Mouse (Mus musculus) olfactory bulb, adult 2 months (tissue): ENCODE measurements around the gene Gm49391. TPM values are rescaled to one million over a fixed set of nuclear protein-coding genes. Genes with fewer than 3 reads are reported as not detected.
"Not testable (repeated sequence)": the region's sequence is repeated elsewhere in the genome, so short reads cannot be mapped to it uniquely, and the experiment has no call there.

Source experiments
- H3K27ac ChIP-seq: fragments of 200-500 bp; 2 replicates; pipeline ENCODE4 v1.5.1; 2012; ENCODE audit warnings: low read depth, low read length; ENCODE audit not compliant: insufficient read depth
- H3K4me1 ChIP-seq: fragments of 200-500 bp; 2 replicates; pipeline ENCODE4 v1.6.1; 2012; ENCODE audit warnings: low read length; ENCODE audit not compliant: control insufficient read depth, insufficient read depth
- H3K4me3 ChIP-seq: fragments of 200-500 bp; 2 replicates; pipeline ENCODE4 v1.5.1; 2012; ENCODE audit warnings: mild to moderate bottlenecking, low read depth, low read length, moderate library complexity; ENCODE audit not compliant: insufficient read depth
- CTCF ChIP-seq: fragments of 200-500 bp; IDR thresholded peaks from 2 replicates; pipeline ENCODE4 v1.5.1; 2012; ENCODE audit warnings: low read depth, mild to moderate bottlenecking, low read length, moderate library complexity; ENCODE audit not compliant: insufficient read depth
- POLR2A ChIP-seq: fragments of 200-500 bp; IDR thresholded peaks from 2 replicates; pipeline ENCODE4 v1.6.1; 2012; ENCODE audit warnings: mild to moderate bottlenecking, low read depth, low read length, moderate library complexity; ENCODE audit not compliant: insufficient read depth
- WGBS: fragments of 180-500 bp; shearing (Covaris S2); methylation state at CpG from one replicate; pipeline ENCODE4 v1.1.7; 2018; 5-methylcytosine and 5-hydroxymethylcytosine counted together
- polyA plus RNA-seq: library from polyadenylated mRNA; stranded (reverse); fragments of >200 nt; gene quantifications from 2 replicates; pipeline ENCODE4 v1.2.4, GENCODE M21; 2012; ENCODE audit warnings: low replicate concordance; ENCODE audit not compliant: missing spikeins, insufficient read depth, insufficient read length

The Gm49391 gene
- polyA plus RNA-seq, result not detected in 2 replicates

GRCm38 (mm10) chr13:60936500-60936901 is at the start of gene Gm49391, which contains the start of gene Ctla2a:
TSS of gene Gm49391 (minus strand) at chr13:60936571.
TSS of gene Ctla2a (minus strand) at chr13:60936625.
- TF ChIP-seq POLR2A (no peak), CTCF (no peak)
- 68% methylated on average over 5 of the region's 5 CpGs for WGBS
- H3K27ac ChIP-seq, result no peak within 1 kb of the TSS
- no peak within 1 kb of the TSS for H3K4me3 ChIP-seq
- no peaks in the 10 kb centered on the region for H3K4me1 ChIP-seq

GRCm38 (mm10) chr13:60972319-60972718 is 35.9 kb upstream of the Gm49391 start:
- H3K4me3 ChIP-seq, result not testable (repeated sequence)
- 72% methylated on average over 4 of the region's 4 CpGs for WGBS

GRCm38 (mm10) chr13:60963985-60964384 is 27.6 kb upstream of the Gm49391 start:
- not testable (repeated sequence) for H3K27ac ChIP-seq, H3K4me3 ChIP-seq, H3K4me1 ChIP-seq
- 20% methylated on average over 5 of the region's 5 CpGs for WGBS

More at GRCm38 (mm10) chr13:60972319-60972718, 35.9 kb upstream of the Gm49391 start:
- not testable (repeated sequence) for H3K27ac ChIP-seq, H3K4me1 ChIP-seq

GRCm38 (mm10) chr13:60961706-60962105 is 25.3 kb upstream of the Gm49391 start:
- Histone ChIP-seq H3K27ac (no peak overlapping the region), H3K4me3 (no peak overlapping the region), H3K4me1 (no peaks in the 10 kb centered on the region)
- WGBS, result 69% methylated on average over 5 of the region's 5 CpGs
- TF ChIP-seq POLR2A (no peak), CTCF (no peak)

- H3K4me1 ChIP-seq, H3K4me3 ChIP-seq, H3K27ac ChIP-seq: not testable (repeated sequence)
- WGBS, result 77% methylated on average over 3 of the region's 3 CpGs
These were observed 5.5 kb upstream of the Gm49391 start, which contains the start of gene Tpbpa for GRCm38 (mm10) chr13:60941884-60942283. TSS of gene Tpbpa (minus strand) at chr13:60941984.

- WGBS, result 67% methylated on average over 2 of the region's 2 CpGs
- H3K4me3 ChIP-seq, H3K4me1 ChIP-seq, H3K27ac ChIP-seq: not testable (repeated sequence)
These were observed 881 bp downstream of the Gm49391 start, which contains the start of gene Gm49393 for GRCm38 (mm10) chr13:60935490-60935889. TSS of gene Gm49393 (minus strand) at chr13:60935590.

GRCm38 (mm10) chr13:60904780-60905179 is 31.6 kb downstream of the Gm49391 start, which contains the start of gene Tpbpb:
TSS of gene Tpbpb (minus strand) at chr13:60904880.
- H3K4me1 ChIP-seq, H3K27ac ChIP-seq, H3K4me3 ChIP-seq: not testable (repeated sequence)
- WGBS, result 88% methylated on average over 2 of the region's 2 CpGs

- no peak within 1 kb of the TSS for H3K27ac ChIP-seq
- WGBS, result 86% methylated on average over 3 of the region's 3 CpGs
- no peaks in the 10 kb centered on the region for H3K4me1 ChIP-seq
- no peak within 1 kb of the TSS for H3K4me3 ChIP-seq
- TF ChIP-seq POLR2A (no peak), CTCF (no peak)
These were observed 39.0 kb downstream of the Gm49391 start, which contains the start of gene Ctla2b for GRCm38 (mm10) chr13:60897328-60897727. TSS of gene Ctla2b (minus strand) at chr13:60897447.

- not testable (repeated sequence) for H3K4me1 ChIP-seq, H3K27ac ChIP-seq, H3K4me3 ChIP-seq
- 82% methylated on average over 8 of the region's 8 CpGs for WGBS
These were observed 39.6 kb downstream of the Gm49391 start, which contains the start of gene Gm49392 for GRCm38 (mm10) chr13:60896794-60897193. TSS of gene Gm49392 (minus strand) at chr13:60896894.

- H3K4me1 ChIP-seq, result no peaks in the 10 kb centered on the region
- no peak overlapping the region for H3K27ac ChIP-seq
- H3K4me3 ChIP-seq, result no peak overlapping the region
These were observed 40.8 kb downstream of the Gm49391 start for GRCm38 (mm10) chr13:60895406-60896160.

More at GRCm38 (mm10) chr13:60895406-60896160, 40.8 kb downstream of the Gm49391 start:
- TF ChIP-seq CTCF, result no peak
- no peak for TF ChIP-seq POLR2A
